Mouse (Mus musculus): ENCODE results near the gene Glrx2. TPM values are rescaled to one million over a fixed set of nuclear protein-coding genes. Genes with fewer than 3 reads are reported as not detected.

Gene Glrx2
- polyA plus RNA-seq (2014; fragmentation: Illumina TruSeq; extraction: RNeasy Lipid Tissue Mini Kit (QIAGEN cat#74804); ENCODE audit: insufficient read depth, low read depth, low replicate concordance): 41.9 TPM

DNA sequence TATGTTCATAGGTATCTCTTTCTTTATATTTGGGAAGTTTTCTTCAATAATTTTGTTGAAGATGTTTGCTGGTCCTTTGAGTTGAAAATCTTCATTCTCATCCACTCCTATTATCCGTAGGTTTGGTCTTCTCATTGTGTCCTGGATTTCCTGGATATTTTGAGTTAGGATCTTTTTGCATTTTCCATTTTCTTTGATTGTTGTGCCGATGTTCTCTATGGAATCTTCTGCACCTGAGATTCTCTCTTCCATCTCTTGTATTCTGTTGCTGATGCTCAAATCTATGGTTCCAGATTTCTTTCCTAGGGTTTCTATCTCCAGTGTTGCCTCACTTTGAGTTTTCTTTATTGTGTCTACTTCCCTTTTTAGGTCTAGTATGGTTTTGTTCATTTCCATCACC is at the start of gene Glrx2:
Gene Glrx2 (plus strand): TSS at position 301 of the 400 bp plus-strand sequence.

DNA sequence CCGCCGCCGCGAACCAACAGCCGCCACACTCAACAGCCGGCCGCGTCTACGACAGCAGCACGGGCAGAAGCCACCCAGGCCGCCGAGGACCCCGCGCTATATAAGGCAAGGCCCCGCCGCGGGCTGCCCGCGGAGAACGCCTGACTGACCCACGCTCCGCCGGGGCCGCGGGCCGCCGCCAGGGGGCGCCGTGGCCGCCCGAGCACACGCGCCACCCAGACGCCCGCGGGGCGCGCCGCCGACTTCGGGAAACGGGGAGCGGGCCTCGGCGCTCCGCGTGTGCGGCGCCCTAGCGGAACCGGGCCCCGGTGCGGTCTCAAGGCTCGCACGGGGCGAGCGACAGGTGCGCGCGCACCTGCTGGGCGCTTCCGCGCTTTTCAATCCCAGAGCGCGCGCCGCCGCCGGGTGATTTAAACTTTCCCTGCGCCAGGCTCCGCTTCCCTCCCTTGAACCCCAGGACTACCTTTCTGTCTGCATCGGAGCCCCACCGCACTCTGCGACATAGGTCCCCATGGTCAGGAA is 13.3 kb upstream of the Glrx2 start, which contains the start of gene Cdc73:
Gene Cdc73 (minus strand): TSS at position 153 of the 522 bp plus-strand sequence.

DNA sequence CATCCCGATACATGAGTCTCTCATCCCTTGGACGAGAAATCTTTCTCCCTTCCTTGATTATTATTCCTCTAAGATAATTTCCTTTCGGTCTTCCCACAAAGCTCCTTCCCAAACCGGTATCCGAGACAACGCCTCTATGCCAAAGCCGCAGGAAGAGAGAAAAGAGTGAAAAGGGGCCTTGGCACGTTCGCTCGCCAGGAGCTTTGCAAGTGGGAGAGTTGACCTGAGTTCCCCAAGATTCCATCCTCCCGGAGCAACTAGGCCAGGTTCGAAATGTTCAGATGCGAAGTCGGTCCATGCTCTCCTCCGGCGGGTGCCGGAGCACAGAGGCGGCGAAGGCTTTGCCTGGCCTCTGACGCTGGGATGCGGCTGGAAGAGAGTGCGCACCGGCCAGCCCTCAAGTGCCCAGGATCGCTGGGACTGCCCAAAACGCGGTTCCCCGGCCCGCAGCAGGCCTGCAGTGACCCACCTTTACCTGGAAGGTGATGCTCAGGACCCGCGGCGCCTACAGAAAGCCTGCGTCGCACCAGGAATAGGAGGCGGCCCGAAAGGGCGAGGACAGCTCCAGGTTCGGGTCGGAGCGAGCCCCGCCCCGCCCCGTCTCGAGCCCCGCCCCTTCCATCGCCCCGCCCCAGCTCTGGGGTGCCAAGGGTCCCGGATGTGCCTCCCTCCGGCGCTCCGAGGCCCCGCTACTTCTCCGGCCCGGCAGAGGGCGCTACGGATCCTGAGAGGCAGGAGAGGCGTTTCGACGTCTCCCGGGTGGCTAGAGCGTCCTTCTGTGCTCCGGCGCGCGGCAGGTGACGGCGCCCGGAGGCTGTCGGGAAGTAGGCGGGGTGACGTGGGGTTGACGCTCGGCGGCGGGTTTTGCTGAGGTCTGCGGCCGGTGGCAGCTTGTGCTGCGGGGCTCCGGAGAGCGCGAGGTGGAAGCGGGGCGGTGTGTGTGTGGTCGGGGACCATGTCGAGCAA is 60.6 kb downstream of the Glrx2 start, which contains the start of the genes Trove2 and Uchl5:
Gene Trove2 (minus strand): TSS at position 623 of the 966 bp plus-strand sequence.
Gene Uchl5 (plus strand): TSS at position 827 of the 966 bp plus-strand sequence.

Other genes starting within 250 kb of the Glrx2 start
- gene B3galt2, start 75.7 kb upstream of the Glrx2 start, polyA plus RNA-seq (2014; fragmentation: Illumina TruSeq; extraction: RNeasy Lipid Tissue Mini Kit (QIAGEN cat#74804); ENCODE audit: insufficient read depth, low read depth, low replicate concordance): 0.70 TPM
- gene Cdc73, start 13.4 kb upstream of the Glrx2 start, polyA plus RNA-seq (2014; fragmentation: Illumina TruSeq; extraction: RNeasy Lipid Tissue Mini Kit (QIAGEN cat#74804); ENCODE audit: insufficient read depth, low read depth, low replicate concordance): 8.4 TPM
- 8.9 TPM for gene Trove2, start 60.7 kb downstream of the Glrx2 start, polyA plus RNA-seq (2014; fragmentation: Illumina TruSeq; extraction: RNeasy Lipid Tissue Mini Kit (QIAGEN cat#74804); ENCODE audit: insufficient read depth, low read depth, low replicate concordance)
- gene Uchl5, start 60.9 kb downstream of the Glrx2 start, polyA plus RNA-seq (2014; fragmentation: Illumina TruSeq; extraction: RNeasy Lipid Tissue Mini Kit (QIAGEN cat#74804); ENCODE audit: insufficient read depth, low read depth, low replicate concordance): 15.1 TPM